Mouse (Mus musculus): Measurements from ENCODE around the gene Garnl3.

DNA sequence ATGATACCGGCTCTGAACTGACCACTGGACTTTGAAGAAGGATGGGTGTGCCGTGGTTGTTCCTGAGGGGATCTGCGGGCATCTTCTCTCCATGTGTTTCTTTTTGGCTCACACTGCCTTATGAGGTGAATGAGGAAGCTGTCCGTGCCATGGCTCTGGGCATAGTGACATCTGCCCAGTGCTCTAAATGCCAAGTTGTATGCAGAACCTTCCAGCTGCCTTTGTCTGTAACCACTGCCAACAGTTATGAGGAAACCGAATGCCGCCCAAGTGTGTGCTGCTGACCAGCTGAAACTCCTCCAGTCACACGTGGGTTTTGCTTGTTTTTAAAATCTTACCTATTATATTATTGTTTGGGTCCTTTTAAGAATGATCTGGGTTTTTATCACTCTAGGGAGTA is 73.9 kb downstream of the Garnl3 start:
- TF ChIP-seq NRF1 (IDR thresholded peaks at IDR 0.05; ENCODE audit: low read depth, low read length) (no peak), ELF1 (IDR thresholded peaks at IDR 0.05; ENCODE audit: low read depth, low read length) (no peak)

Measured in CH12.LX (cell line).